Mouse (Mus musculus) stomach, embryonic 15.5 days (tissue): ENCODE measurements at regions not wholly inside any gene's neighbourhood (a gene's known extent, or its start where the extent isn't known, plus 50 kb on each side); places are given as distances from the start of the nearest gene placed in this dataset.

ENCODE experiments used
- ATAC-seq: fragments of 200-750 bp; cut with Nextera tagmentation; 2 replicates; pipeline ENCODE4 v1.8.0; 2017; ENCODE audit warnings: low read depth, moderate number of reproducible peaks, moderate TSS enrichment; ENCODE audit not compliant: insufficient read depth, low FRiP score
- H3K27ac ChIP-seq: fragments of 300-500 bp; sonication (generic); 2 replicates; pipeline ENCODE4 v1.5.1; 2015; ENCODE audit warnings: mild to moderate bottlenecking, inconsistent platforms
- H3K27me3 ChIP-seq: fragments of 300-500 bp; sonication (generic); replicated peaks from 2 replicates; pipeline ENCODE4 v1.6.1; 2015; ENCODE audit warnings: inconsistent platforms
- H3K36me3 ChIP-seq: fragments of 300-500 bp; sonication (generic); 2 replicates; pipeline ENCODE4 v1.6.1; 2015; ENCODE audit warnings: inconsistent platforms
- H3K4me1 ChIP-seq: fragments of 300-500 bp; sonication (generic); 2 replicates; pipeline ENCODE4 v1.6.1; 2015; ENCODE audit warnings: inconsistent platforms
- H3K4me2 ChIP-seq: fragments of 300-500 bp; sonication (generic); 2 replicates; pipeline ENCODE4 v1.6.1; 2015; ENCODE audit warnings: mild to moderate bottlenecking, inconsistent platforms
- H3K4me3 ChIP-seq: fragments of 300-500 bp; sonication (generic); replicated peaks from 2 replicates; pipeline ENCODE4 v1.5.1; 2015; ENCODE audit warnings: inconsistent platforms
- H3K9ac ChIP-seq: fragments of 300-500 bp; sonication (generic); 2 replicates; pipeline ENCODE4 v1.6.1; 2015; ENCODE audit warnings: inconsistent platforms
- H3K9me3 ChIP-seq: fragments of 300-500 bp; sonication (generic); 2 replicates; pipeline ENCODE4 v1.6.1; 2016; ENCODE audit warnings: inconsistent platforms
- WGBS: fragments of 180-500 bp; shearing (Covaris S2); methylation state at CpG from one replicate; pipeline ENCODE4 v1.1.7; 2015; 5-methylcytosine and 5-hydroxymethylcytosine counted together

GRCm38 (mm10) chr5:12856869-12857268 is 268.3 kb upstream of the Sema3a start:
- H3K4me2 ChIP-seq, result no peak overlapping the region
- no peaks in the 10 kb centered on the region for H3K36me3 ChIP-seq
- ATAC-seq, result 0 out of 2 replicates have a peak, but pooled peaks have one; percentile 39
- no peak overlapping the region for H3K27ac ChIP-seq
- H3K27me3 ChIP-seq, result no peaks in the 10 kb centered on the region
- H3K4me3 ChIP-seq, result no peak overlapping the region
- 55% methylated on average over 2 of the region's 2 CpGs for WGBS
- H3K9me3 ChIP-seq, result no peaks in the 10 kb centered on the region
- H3K4me1 ChIP-seq, result no peaks in the 10 kb centered on the region
- H3K9ac ChIP-seq, result no peak overlapping the region

- H3K4me1 ChIP-seq, result no peaks in the 10 kb centered on the region
- H3K9ac ChIP-seq, result no peak overlapping the region
- H3K4me3 ChIP-seq, result no peak overlapping the region
- no peaks in the 10 kb centered on the region for H3K36me3 ChIP-seq
- no peaks in the 10 kb centered on the region for H3K9me3 ChIP-seq
- no peak overlapping the region for H3K4me2 ChIP-seq
- no peak overlapping the region for H3K27ac ChIP-seq
- WGBS, result 61% methylated on average over 3 of the region's 3 CpGs
- ATAC-seq, result no peak
- no peaks in the 10 kb centered on the region for H3K27me3 ChIP-seq
Observed at GRCm38 (mm10) chr5:12868355-12869217, 256.6 kb upstream of the Sema3a start.

GRCm38 (mm10) chr5:12872888-12873287 is 252.3 kb upstream of the Sema3a start:
- Histone ChIP-seq H3K9me3 (no peaks in the 10 kb centered on the region), H3K36me3 (no peaks in the 10 kb centered on the region), H3K4me3 (no peak overlapping the region), H3K4me2 (no peak overlapping the region), H3K9ac (no peak overlapping the region), H3K4me1 (no peaks in the 10 kb centered on the region), H3K27me3 (no peaks in the 10 kb centered on the region), H3K27ac (no peak overlapping the region)
- ATAC-seq, result no peak
- WGBS, result 86% methylated on average over 3 of the region's 3 CpGs

GRCm38 (mm10) chr5:12877595-12878296 is 247.5 kb upstream of the Sema3a start:
- Histone ChIP-seq H3K4me3 (no peak overlapping the region), H3K36me3 (no peaks in the 10 kb centered on the region), H3K4me2 (no peak overlapping the region), H3K27ac (no peak overlapping the region), H3K9me3 (no peaks in the 10 kb centered on the region), H3K27me3 (no peaks in the 10 kb centered on the region), H3K9ac (no peak overlapping the region), H3K4me1 (no peaks in the 10 kb centered on the region)
- WGBS, result 80% methylated on average over 6 of the region's 6 CpGs
- no peak for ATAC-seq

- Histone ChIP-seq H3K4me3 (no peak overlapping the region), H3K4me1 (no peaks in the 10 kb centered on the region), H3K9ac (no peak overlapping the region), H3K36me3 (no peaks in the 10 kb centered on the region), H3K27me3 (no peaks in the 10 kb centered on the region), H3K4me2 (no peak overlapping the region), H3K9me3 (no peaks in the 10 kb centered on the region), H3K27ac (no peak overlapping the region)
- ATAC-seq, result no peak
Observed at GRCm38 (mm10) chr5:12892333-12892732, 232.9 kb upstream of the Sema3a start.

- H3K9ac ChIP-seq, result no peak overlapping the region
- no peaks in the 10 kb centered on the region for H3K27me3 ChIP-seq
- H3K36me3 ChIP-seq, result no peaks in the 10 kb centered on the region
- H3K4me3 ChIP-seq, result no peak overlapping the region
- no peak for ATAC-seq
- no peak overlapping the region for H3K4me2 ChIP-seq
- no peaks in the 10 kb centered on the region for H3K4me1 ChIP-seq
- no peaks in the 10 kb centered on the region for H3K9me3 ChIP-seq
- 45% methylated on average over 2 of the region's 2 CpGs for WGBS
- no peak overlapping the region for H3K27ac ChIP-seq
Observed at GRCm38 (mm10) chr5:12894638-12895037, 230.6 kb upstream of the Sema3a start.

GRCm38 (mm10) chr5:12910741-12911140 is 214.5 kb upstream of the Sema3a start:
- H3K9ac ChIP-seq, result no peak overlapping the region
- H3K4me2 ChIP-seq, result no peak overlapping the region
- H3K27me3 ChIP-seq, result no peaks in the 10 kb centered on the region
- no peak overlapping the region for H3K4me3 ChIP-seq
- no peaks in the 10 kb centered on the region for H3K4me1 ChIP-seq
- no peak overlapping the region for H3K27ac ChIP-seq
- H3K9me3 ChIP-seq, result no peaks in the 10 kb centered on the region
- ATAC-seq, result no peak
- H3K36me3 ChIP-seq, result no peaks in the 10 kb centered on the region

GRCm38 (mm10) chr5:12914395-12914794 is 210.8 kb upstream of the Sema3a start:
- H3K27me3 ChIP-seq, result no peaks in the 10 kb centered on the region
- WGBS, result 52% methylated on average over 1 of the region's 1 CpGs
- no peaks in the 10 kb centered on the region for H3K36me3 ChIP-seq
- H3K4me3 ChIP-seq, result no peak overlapping the region
- no peak overlapping the region for H3K4me2 ChIP-seq
- no peak overlapping the region for H3K9ac ChIP-seq
- H3K9me3 ChIP-seq, result no peaks in the 10 kb centered on the region
- no peaks in the 10 kb centered on the region for H3K4me1 ChIP-seq
- ATAC-seq, result no peak
- H3K27ac ChIP-seq, result no peak overlapping the region

- no peak overlapping the region for H3K27ac ChIP-seq
- no peak overlapping the region for H3K4me3 ChIP-seq
- no peak for ATAC-seq
- H3K27me3 ChIP-seq, result no peaks in the 10 kb centered on the region
- no peak overlapping the region for H3K4me2 ChIP-seq
- WGBS, result 82% methylated on average over 2 of the region's 2 CpGs
- no peaks in the 10 kb centered on the region for H3K9me3 ChIP-seq
- no peak overlapping the region for H3K9ac ChIP-seq
- H3K4me1 ChIP-seq, result no peaks in the 10 kb centered on the region
- no peaks in the 10 kb centered on the region for H3K36me3 ChIP-seq
Observed at GRCm38 (mm10) chr5:12919335-12919734, 205.9 kb upstream of the Sema3a start.

- no peaks in the 10 kb centered on the region for H3K36me3 ChIP-seq
- no peaks in the 10 kb centered on the region for H3K4me1 ChIP-seq
- H3K9me3 ChIP-seq, result no peaks in the 10 kb centered on the region
- ATAC-seq, result no peak; the same call in 1 of the 2 replicates
- H3K27ac ChIP-seq, result no peak overlapping the region
- no peak overlapping the region for H3K9ac ChIP-seq
- no peaks in the 10 kb centered on the region for H3K27me3 ChIP-seq
- no peak overlapping the region for H3K4me2 ChIP-seq
- H3K4me3 ChIP-seq, result no peak overlapping the region
Observed at GRCm38 (mm10) chr5:12922889-12923288, 202.3 kb upstream of the Sema3a start.

- no peaks in the 10 kb centered on the region for H3K9me3 ChIP-seq
- no peak overlapping the region for H3K4me3 ChIP-seq
- H3K4me1 ChIP-seq, result no peaks in the 10 kb centered on the region
- no peaks in the 10 kb centered on the region for H3K36me3 ChIP-seq
- H3K27ac ChIP-seq, result no peak overlapping the region
- no peak overlapping the region for H3K9ac ChIP-seq
- H3K27me3 ChIP-seq, result no peaks in the 10 kb centered on the region
- no peak for ATAC-seq
- no peak overlapping the region for H3K4me2 ChIP-seq
Observed at GRCm38 (mm10) chr5:12925466-12925865, 199.7 kb upstream of the Sema3a start.

GRCm38 (mm10) chr5:12926289-12926688 is 198.9 kb upstream of the Sema3a start:
- Histone ChIP-seq H3K4me1 (no peaks in the 10 kb centered on the region), H3K27me3 (no peaks in the 10 kb centered on the region), H3K9me3 (no peaks in the 10 kb centered on the region), H3K4me3 (no peak overlapping the region), H3K4me2 (no peak overlapping the region), H3K9ac (no peak overlapping the region), H3K36me3 (no peaks in the 10 kb centered on the region), H3K27ac (no peak overlapping the region)
- ATAC-seq, result no peak
- WGBS, result 73% methylated on average over 8 of the region's 8 CpGs
